Mouse (Mus musculus): Measurements from ENCODE around the gene Fryl.

The Fryl gene

GRCm38 (mm10) chr5:73256352-73257065 lies at the start of gene Fryl:
Fryl (minus strand) TSS chr5:73256619.
- peak; percentile 99 for DNase-seq (ENCODE audit: low read depth, low spot score)

GRCm38 (mm10) chr5:73304507-73304906 lies 48.1 kb upstream of the Fryl start:
- DNase-seq (ENCODE audit: low read depth, low spot score): no peak

- no peak for DNase-seq (ENCODE audit: low read depth, low spot score)
Observed at GRCm38 (mm10) chr5:73301601-73302307, 45.3 kb upstream of the Fryl start.

- DNase-seq (ENCODE audit: low read depth, low spot score): no peak
Observed at GRCm38 (mm10) chr5:73295916-73296315, 39.5 kb upstream of the Fryl start.

GRCm38 (mm10) chr5:73295016-73295415 lies 38.6 kb upstream of the Fryl start:
- no peak for DNase-seq (ENCODE audit: low read depth, low spot score)

GRCm38 (mm10) chr5:73293458-73293827 lies 37.0 kb upstream of the Fryl start:
- DNase-seq (ENCODE audit: low read depth, low spot score): no peak

GRCm38 (mm10) chr5:73292502-73293457 lies 36.4 kb upstream of the Fryl start, which contains the start of gene Ociad1:
Ociad1 (plus strand) TSS chr5:73292784.
- DNase-seq (ENCODE audit: low read depth, low spot score): peak; percentile 99

GRCm38 (mm10) chr5:73289900-73290299 lies 33.5 kb upstream of the Fryl start:
- no peak for DNase-seq (ENCODE audit: low read depth, low spot score)

- no peak for DNase-seq (ENCODE audit: low read depth, low spot score)
Observed at GRCm38 (mm10) chr5:73286603-73287002, 30.2 kb upstream of the Fryl start.

- no peak for DNase-seq (ENCODE audit: low read depth, low spot score)
Observed at GRCm38 (mm10) chr5:73285470-73285978, 29.1 kb upstream of the Fryl start.

- no peak for DNase-seq (ENCODE audit: low read depth, low spot score)
Observed at GRCm38 (mm10) chr5:73284046-73284445, 27.6 kb upstream of the Fryl start.

- DNase-seq (ENCODE audit: low read depth, low spot score): no peak
Observed at GRCm38 (mm10) chr5:73280567-73280850, 24.1 kb upstream of the Fryl start.

GRCm38 (mm10) chr5:73279732-73280566 lies 23.5 kb upstream of the Fryl start:
- DNase-seq (ENCODE audit: low read depth, low spot score): no peak

GRCm38 (mm10) chr5:73279190-73279589 lies 22.8 kb upstream of the Fryl start:
- no peak for DNase-seq (ENCODE audit: low read depth, low spot score)

- DNase-seq (ENCODE audit: low read depth, low spot score): no peak
Observed at GRCm38 (mm10) chr5:73274941-73275340, 18.5 kb upstream of the Fryl start.

GRCm38 (mm10) chr5:73273171-73273570 lies 16.8 kb upstream of the Fryl start:
- DNase-seq (ENCODE audit: low read depth, low spot score): no peak

GRCm38 (mm10) chr5:73270612-73271011 lies 14.2 kb upstream of the Fryl start:
- peak; percentile 71 for DNase-seq (ENCODE audit: low read depth, low spot score)

GRCm38 (mm10) chr5:73268636-73269213 lies 12.3 kb upstream of the Fryl start:
- DNase-seq (ENCODE audit: low read depth, low spot score): no peak

GRCm38 (mm10) chr5:73265460-73265859 lies 9.0 kb upstream of the Fryl start:
- DNase-seq (ENCODE audit: low read depth, low spot score): no peak

GRCm38 (mm10) chr5:73264122-73264521 lies 7.7 kb upstream of the Fryl start:
- DNase-seq (ENCODE audit: low read depth, low spot score): no peak

- no peak for DNase-seq (ENCODE audit: low read depth, low spot score)
Observed at GRCm38 (mm10) chr5:73257723-73258122, 1.3 kb upstream of the Fryl start.
